Mouse (Mus musculus): Measurements from ENCODE around the gene Sez6.

Sez6 gene

GRCm38 (mm10) chr11:77930751-77931540, at the start of gene Sez6:
Sez6 (plus strand) TSS chr11:77930800.
- peak; percentile 93 for DNase-seq

- no peak for DNase-seq
Measured at GRCm38 (mm10) chr11:77884524-77885245, 45.9 kb upstream of the Sez6 start.

DNA sequence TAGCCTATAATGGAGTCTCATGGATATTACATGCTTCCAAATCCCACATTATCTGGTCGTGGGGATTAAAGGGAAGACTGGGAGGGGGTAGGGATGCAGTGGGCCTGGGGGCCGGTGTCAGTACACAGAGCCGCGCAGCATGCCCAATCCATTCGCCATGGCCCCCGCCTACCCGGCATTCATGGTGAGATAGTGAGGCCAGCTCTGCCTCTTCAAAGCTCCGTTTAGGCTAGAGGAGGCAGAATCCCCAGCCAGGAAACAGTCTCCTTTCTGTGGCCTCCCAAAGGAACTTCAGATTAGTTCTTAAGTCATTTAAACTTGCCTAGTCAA, 45.4 kb upstream of the Sez6 start:
- DNase-seq, result peak; percentile 38

DNA sequence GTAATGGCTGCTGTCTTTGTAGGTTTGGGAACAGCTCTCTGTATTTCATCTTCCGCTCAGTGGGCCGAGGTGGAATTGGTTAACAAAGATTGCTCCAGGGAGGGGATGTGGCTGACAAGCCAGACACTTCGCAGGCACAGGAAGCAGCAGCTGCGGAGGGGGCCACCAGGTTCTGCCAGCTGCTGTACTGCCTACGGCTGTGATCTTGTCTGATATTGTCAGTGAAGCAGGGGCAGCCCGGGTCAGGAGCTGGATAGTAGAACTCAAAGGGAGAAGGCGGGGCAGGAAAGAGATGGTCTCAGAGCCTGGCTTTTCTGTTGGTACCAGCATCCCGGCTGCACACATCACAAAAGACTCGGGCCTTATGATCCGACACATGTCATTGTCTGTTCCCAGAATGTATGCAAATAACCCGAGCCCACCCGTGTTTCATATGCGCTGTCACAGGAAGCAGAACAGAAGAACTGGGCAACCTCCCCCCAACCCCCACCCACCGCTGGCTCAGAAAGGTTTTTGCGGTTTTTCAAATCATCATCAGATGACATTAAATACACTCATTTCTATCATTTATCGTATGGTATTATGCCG, 43.1 kb upstream of the Sez6 start:
- DNase-seq, result peak; percentile 81

DNA sequence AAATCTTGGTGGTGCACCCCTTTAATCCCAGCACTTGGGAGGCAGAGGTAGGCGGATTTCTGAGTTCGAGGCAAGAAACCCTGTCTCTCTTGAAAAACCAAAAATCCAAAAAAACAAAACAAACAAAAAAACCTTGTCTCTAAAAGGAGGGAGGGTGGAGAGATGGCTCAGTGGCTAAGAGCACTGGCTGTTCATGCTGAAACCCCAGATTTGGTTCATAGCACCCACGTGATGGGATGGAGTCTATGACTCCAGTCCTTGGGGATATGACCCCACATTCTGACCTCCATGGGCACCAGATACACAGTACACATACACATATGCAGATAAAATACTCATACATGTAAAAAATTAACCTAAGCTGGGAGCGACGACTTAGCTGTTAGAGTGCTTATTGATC, 41.8 kb upstream of the Sez6 start:
- DNase-seq, result no peak

GRCm38 (mm10) chr11:77889484-77889883, 41.1 kb upstream of the Sez6 start:
- DNase-seq, result no peak

DNA sequence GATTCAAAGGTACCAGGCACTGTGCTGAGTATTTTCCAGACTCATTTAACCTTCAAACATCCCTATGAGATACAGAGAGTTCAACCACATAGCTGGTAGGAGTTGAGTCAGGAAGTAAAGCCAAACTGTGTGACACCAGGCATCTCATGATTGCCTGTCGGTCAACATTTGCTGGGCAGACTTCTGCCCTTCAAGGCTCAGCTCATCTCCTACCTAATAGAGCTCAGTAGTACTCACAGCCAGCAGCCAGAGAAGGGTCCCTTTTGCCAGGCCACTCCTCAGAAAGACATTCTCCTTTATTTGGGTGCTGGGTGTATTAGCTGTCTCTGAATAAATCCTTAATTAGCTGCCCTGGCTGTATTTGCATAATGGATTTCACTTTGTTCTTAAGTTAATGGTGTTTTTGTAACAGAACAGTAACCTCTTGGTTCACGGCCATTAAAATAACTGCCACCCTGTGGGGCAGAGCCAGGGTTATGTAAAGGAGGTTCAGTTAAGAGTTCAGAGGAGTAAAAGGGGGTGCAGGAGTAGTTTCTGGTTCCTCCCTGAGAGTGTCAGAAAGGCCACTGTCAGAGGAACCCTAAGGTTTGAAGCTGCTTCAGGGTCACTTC, 39.8 kb upstream of the Sez6 start:
- no peak for DNase-seq

- DNase-seq, result peak; percentile 69
Measured at GRCm38 (mm10) chr11:77892883-77893282, 37.7 kb upstream of the Sez6 start.

DNA sequence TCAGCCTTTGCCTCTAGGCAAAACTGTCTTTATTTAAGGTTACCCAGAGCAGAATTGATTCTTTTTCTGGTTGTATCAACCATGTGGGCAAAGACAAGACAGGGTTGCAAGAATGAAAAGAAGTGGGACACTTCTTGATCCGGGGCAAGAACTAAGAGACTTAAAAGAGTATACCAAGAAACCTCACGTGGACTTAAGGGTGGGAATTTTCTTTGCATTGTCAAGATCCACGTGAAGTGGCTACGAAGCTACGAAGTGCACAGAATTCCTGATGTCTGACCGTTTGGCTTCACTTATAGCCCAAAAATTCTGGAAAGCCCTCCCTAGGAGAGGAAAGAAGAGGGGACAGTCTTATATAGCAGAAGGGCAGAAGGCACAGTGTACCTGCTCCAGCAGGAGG, 37.3 kb upstream of the Sez6 start:
- no peak for DNase-seq

DNA sequence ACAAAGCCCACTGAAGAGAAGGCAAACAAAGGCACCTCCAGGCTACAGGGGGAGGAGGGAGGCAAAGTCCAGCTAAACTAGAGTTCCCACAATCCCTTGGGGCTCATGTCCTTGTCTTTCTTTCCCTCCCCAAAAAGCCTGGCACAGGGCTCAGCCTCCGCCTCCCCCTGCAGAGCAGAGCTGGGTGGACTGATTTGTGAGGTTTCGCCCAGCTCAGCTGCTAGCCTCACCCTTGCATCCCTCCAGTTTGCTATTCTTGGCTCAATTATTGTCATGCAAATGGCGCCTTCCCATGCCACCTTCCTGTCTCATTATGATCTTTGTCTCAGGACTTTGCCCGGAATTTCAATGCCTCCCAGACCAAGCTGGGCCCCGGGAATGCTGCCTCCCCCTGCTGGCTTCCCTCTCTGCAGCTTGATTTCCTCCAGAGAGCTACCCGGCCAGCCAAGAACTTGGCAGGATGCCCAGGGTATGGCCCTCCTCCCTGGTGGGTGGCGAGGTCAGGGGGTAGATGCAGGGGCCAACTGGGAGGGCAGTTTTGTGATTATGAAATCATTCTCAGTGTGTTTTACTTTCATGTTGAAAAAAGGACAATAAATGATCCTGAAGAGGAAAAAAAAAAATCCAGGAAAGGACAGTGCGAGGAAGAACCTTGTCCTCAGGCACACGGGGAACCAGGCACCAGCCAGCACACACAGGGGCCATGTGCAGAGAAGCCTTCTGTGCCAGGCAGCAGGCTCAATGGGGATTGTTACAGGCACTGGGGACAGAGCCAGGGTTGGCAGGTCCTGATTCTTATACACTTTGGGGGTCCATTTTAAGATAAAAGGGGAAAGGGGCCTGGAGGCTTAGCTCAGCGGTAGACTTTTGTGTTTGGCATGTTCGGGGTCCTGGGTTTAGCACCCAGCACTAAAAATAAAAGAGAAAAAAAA, 36.5 kb upstream of the Sez6 start, which contains the start of gene Pipox:
Gene Pipox, minus strand, starts transcription at position 310 of the 932 bp plus-strand sequence.
- DNase-seq, result peak; percentile 98

GRCm38 (mm10) chr11:77894967-77895366, 35.6 kb upstream of the Sez6 start:
- no peak for DNase-seq

GRCm38 (mm10) chr11:77896011-77896410, 34.6 kb upstream of the Sez6 start:
- no peak for DNase-seq

DNA sequence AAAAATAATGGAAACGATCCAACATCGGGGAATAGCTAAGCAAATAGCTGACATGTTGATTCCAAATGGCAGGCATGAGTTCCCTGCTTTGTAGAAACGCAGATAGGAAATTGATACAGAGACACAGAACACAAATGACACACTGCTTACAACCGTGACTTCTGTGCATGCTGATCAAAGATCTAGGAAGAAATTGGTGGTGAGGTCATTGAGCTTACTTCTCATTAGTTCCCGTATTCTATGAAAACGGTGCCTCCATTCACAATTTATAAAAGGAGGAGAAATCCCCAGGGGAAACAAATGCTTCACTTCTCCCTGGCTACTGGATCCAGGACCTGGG, 34.1 kb upstream of the Sez6 start:
- no peak for DNase-seq

DNA sequence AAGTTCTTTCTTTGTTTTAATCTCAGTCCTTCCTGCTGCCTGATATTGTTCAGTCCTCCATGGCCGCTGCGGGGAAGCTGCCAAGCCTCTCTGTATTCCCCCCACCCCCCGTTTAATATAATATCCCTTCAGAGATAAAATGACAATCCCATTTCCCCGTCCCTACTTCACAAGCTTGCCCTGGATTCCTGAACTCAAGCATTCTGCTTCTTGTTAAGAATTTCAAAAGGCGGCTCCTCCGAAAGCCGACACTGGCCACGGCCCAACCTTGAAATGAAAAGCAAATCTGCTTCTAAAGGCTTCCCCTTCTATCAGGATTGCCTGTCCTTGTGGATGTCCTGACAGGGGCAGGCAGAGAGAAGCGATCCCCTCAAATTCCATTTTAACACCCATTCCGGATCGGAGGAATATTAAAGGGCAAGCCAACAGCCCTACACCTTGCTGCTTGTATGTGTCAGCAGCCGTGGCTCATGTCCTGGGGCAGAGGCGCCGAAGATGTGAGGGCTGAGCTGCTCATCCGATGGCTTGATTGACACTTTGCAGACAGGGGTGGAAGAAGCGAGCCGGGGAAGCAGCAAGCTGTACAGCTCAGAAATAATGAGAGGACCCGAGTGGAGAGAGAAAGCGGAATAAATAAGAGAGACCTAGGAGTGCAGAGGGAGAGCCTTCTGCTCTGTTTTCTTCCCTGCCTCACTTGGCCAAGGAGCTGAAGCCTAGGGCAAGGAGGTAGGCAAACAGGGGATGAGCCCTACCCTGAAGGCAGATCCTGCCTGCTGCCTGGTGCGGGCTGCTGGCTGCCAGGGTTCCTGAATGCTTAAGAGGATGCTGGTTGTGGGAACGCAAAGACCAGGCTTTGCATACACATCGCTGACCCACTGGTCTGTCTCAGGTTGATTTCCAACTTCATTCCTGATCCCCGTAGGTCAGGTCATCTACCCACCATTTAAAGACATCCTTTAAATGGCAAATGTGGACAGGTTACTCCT, 33.5 kb upstream of the Sez6 start:
- DNase-seq, result peak; percentile 70

DNA sequence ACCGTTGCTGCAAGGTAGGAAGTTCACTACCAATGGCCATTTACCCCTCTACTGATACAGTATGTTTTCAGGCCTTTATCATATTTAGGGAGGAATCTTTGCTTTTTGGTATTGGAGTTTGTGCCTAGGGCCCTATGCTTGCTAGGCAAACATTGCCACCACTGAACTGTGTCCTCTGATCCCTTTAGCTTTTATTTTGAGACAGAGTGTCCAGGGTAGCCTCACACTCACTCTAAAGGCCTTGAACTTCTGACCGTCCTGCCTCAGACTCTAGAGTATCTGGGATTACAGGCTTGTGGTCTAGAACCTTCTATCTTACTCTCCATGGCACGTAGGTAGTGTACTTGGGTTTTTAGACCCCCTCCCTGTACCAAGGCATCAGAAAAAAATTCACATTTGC, 30.4 kb upstream of the Sez6 start:
- DNase-seq, result no peak

- DNase-seq, result no peak
Measured at GRCm38 (mm10) chr11:77900696-77901095, 29.9 kb upstream of the Sez6 start.

- no peak for DNase-seq
Measured at GRCm38 (mm10) chr11:77901366-77901765, 29.2 kb upstream of the Sez6 start.

DNA sequence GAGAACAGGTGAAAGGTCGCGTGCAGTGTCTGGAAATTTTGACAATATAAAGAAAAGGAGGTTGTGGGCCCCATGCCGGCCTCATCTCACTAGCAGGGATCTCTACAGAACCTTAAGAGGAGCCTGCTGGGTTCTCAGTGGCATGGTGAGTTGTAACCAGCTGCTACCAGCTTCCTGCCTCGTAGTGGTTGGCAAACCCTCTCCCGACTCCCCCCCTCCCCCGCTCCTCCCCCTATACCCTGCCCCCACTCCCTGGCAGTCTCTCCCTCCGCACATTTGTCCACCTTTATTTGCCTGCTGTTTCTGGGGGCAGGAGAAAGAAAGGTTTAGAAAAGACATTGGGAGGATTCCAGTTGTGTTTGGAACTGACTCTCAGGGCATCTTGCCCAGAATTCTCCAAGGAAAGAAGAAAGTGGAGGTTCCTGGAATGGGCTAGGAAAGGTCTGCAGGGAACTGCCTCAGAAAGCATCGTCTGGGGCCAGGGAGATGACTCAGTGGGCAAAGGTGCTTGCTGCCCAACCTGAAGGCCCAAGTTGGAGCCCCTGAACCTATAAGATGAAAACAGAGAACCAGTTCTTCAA, 28.7 kb upstream of the Sez6 start:
- no peak for DNase-seq

- peak; percentile 51 for DNase-seq
Measured at GRCm38 (mm10) chr11:77903761-77904160, 26.8 kb upstream of the Sez6 start.

- no peak for DNase-seq
Measured at GRCm38 (mm10) chr11:77904707-77905106, 25.9 kb upstream of the Sez6 start.
